22 mouse cellular contexts compared by ENCODE assay signal in genomic region chr7:68057010-68057409, GRCm38 (mm10).
"Had no signal": no experiment of that assay in that cellular context is flagged by ENCODE, and none has a peak within 500 bp of the region (broad histone marks: within the 10 kb centered on the region; RNA-seq: fewer than 3 reads in every experiment).

No protein-coding gene starts in this region.

- H3K9ac ChIP-seq: heart, embryonic 12.5 days; hindbrain, embryonic 12.5 days; hindbrain, embryonic 14.5 days; intestine, embryonic 15.5 days; limb, embryonic 13.5 days; limb, embryonic 15.5 days; liver, embryonic 12.5 days had no signal

- H3K9me3 ChIP-seq: heart, embryonic 10.5 days; heart, embryonic 12.5 days; hindbrain, embryonic 10.5 days; hindbrain, embryonic 12.5 days; intestine, embryonic 15.5 days; limb, embryonic 13.5 days; limb, embryonic 15.5 days; liver, embryonic 12.5 days had no signal

- H3K4me3 ChIP-seq: heart, embryonic 10.5 days; heart, embryonic 12.5 days; hindbrain, embryonic 10.5 days; hindbrain, embryonic 12.5 days; intestine, embryonic 15.5 days; limb, embryonic 13.5 days; limb, embryonic 15.5 days; liver, embryonic 12.5 days had no signal

- H3K27me3 ChIP-seq: heart, embryonic 12.5 days; hindbrain, embryonic 12.5 days; intestine, embryonic 15.5 days; limb, embryonic 13.5 days; limb, embryonic 15.5 days; liver, embryonic 12.5 days had no signal

- H3K27ac ChIP-seq: heart, embryonic 10.5 days; hindbrain, embryonic 10.5 days; hindbrain, embryonic 12.5 days; hindbrain, embryonic 14.5 days; intestine, embryonic 15.5 days; limb, embryonic 13.5 days; limb, embryonic 15.5 days; liver, embryonic 12.5 days had no signal

- H3K36me3 ChIP-seq: heart, embryonic 10.5 days; heart, embryonic 12.5 days; hindbrain, embryonic 10.5 days; hindbrain, embryonic 12.5 days; intestine, embryonic 15.5 days; limb, embryonic 13.5 days; limb, embryonic 15.5 days had no signal

- H3K4me2 ChIP-seq: heart, embryonic 12.5 days; hindbrain, embryonic 12.5 days; hindbrain, embryonic 14.5 days; intestine, embryonic 15.5 days; limb, embryonic 13.5 days; limb, embryonic 15.5 days; liver, embryonic 12.5 days had no signal

- DNase-seq: gastrocnemius, postnatal 14 days; gastrocnemius, postnatal 36 days; heart, postnatal 10 days; heart, postnatal 4 days; kidney, adult 18-20 months; kidney, adult 8-10 months; kidney, postnatal 10 days; layer of hippocampus, adult 9-11 months; layer of hippocampus, postnatal 36 days; left cerebral cortex, postnatal 4 days had no signal

- ATAC-seq: hindbrain, embryonic 16.5 days; inflammation-experienced regulatory T-cells, adult 6 months; intestine, embryonic 15.5 days; intestine, postnatal 0 days; liver, embryonic 12.5 days had no signal
